Mouse (Mus musculus) liver, adult 2 months (tissue): ENCODE data around the gene Ercc2.

Source experiments
- CTCF ChIP-seq: fragments of 200-500 bp; IDR thresholded peaks from 2 replicates; pipeline ENCODE4 v1.5.1; 2011; ENCODE audit warnings: low read depth, low read length, control low read depth
- POLR2A ChIP-seq: fragments of 200-500 bp; IDR thresholded peaks from 2 replicates; pipeline ENCODE4 v1.6.1; 2011; ENCODE audit warnings: low read length, control low read depth; ENCODE audit not compliant: insufficient read depth; ENCODE audit errors: extremely low read depth

DNA sequence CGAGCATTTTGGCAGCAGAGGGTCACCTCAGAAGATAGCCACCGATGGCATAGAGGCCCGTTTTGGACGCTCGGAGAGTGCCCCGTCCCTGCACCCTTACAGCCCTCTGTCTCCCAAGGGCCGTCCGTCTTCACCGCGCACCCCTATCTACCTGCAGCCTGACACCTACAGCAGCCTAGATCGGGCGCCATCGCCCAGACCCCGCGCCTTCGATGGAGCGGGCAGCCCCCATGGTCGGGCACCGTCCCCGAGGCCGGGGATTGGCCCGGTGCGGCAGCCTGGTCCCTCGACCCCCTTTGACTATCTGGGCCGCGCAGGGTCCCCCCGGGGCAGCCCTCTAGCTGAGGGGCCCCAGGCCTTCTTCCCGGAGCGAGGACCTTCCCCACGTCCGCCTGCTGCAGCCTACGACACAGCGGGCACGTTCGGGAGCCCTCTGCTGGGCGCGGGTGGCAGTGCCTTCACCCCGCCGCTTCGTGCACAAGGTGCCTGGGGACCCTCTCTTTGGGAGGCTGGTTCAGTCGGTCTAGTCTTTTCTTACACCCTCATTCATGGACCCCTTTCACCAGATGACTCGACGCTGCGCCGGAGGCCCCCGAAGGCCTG lies 11.9 kb upstream of the Ercc2 start:
- TF ChIP-seq POLR2A (no peak), CTCF (peak; percentile 74)
